Mouse (Mus musculus): ENCODE results near the gene Cntnap2.

- TF ChIP-seq GATA1 (IDR thresholded peaks at IDR 0.05; ENCODE audit: low read length) (no peak), TAL1 (IDR thresholded peaks at IDR 0.05; ENCODE audit: low read length) (no peak)
Observed at GRCm38 (mm10) chr6:45518221-45518620, 459.1 kb downstream of the Cntnap2 start.

Data from erythroblast, embryonic 14.5 days (primary cell).